In genomic region chr6:32423124-32423523, GRCm38 (mm10) we compare ENCODE assay signal across 16 mouse cellular contexts.
"Had no signal": no experiment of that assay in that cellular context is flagged by ENCODE, and none has a peak within 500 bp of the region (broad histone marks: within the 10 kb centered on the region; RNA-seq: fewer than 3 reads in every experiment).

No protein-coding gene starts in this region.

- H3K4me1 ChIP-seq: stomach, embryonic 15.5 days had no signal

- DNase-seq: retina, postnatal 1 day; right cerebral cortex, adult 18-20 months; right cerebral cortex, postnatal 14 days; right cerebral cortex, postnatal 25 days; right cerebral cortex, postnatal 4 days; spleen, adult 18-20 months; thymus, adult 18-20 months; thymus, adult 2 months; thymus, postnatal 14 days; thymus, postnatal 25 days; thymus, postnatal 36 days; thymus, postnatal 4 days had no signal

- H3K9me3 ChIP-seq: neural tube, embryonic 13.5 days; neural tube, embryonic 15.5 days; stomach, embryonic 15.5 days had no signal

- H3K27ac ChIP-seq: neural tube, embryonic 13.5 days; neural tube, embryonic 15.5 days; stomach, embryonic 15.5 days; stomach, postnatal 0 days had no signal

- H3K27me3 ChIP-seq: neural tube, embryonic 13.5 days; neural tube, embryonic 15.5 days; stomach, embryonic 15.5 days had no signal

- H3K9ac ChIP-seq: neural tube, embryonic 13.5 days; neural tube, embryonic 15.5 days; stomach, embryonic 15.5 days had no signal

- H3K4me2 ChIP-seq: neural tube, embryonic 13.5 days; neural tube, embryonic 15.5 days; stomach, embryonic 15.5 days had no signal

- H3K36me3 ChIP-seq: neural tube, embryonic 13.5 days; neural tube, embryonic 15.5 days; stomach, embryonic 15.5 days had no signal

- H3K4me3 ChIP-seq: neural tube, embryonic 13.5 days; neural tube, embryonic 15.5 days; stomach, embryonic 15.5 days had no signal
